Mouse (Mus musculus): ENCODE data around the gene Btbd11. TPM values are rescaled to one million over a fixed set of nuclear protein-coding genes. Genes with fewer than 3 reads are reported as not detected.

Gene Btbd11
- polyA plus RNA-seq, 1 experiment from 2014 or later = 0.47 TPM

GRCm38 (mm10) chr10:85437217-85437616 lies 50.6 kb downstream of the Btbd11 start:
- no peak overlapping the region for H3K9ac ChIP-seq (replicated peaks)
- H3K27me3 ChIP-seq (ENCODE audit: insufficient read depth, low read length) = 0 out of 2 replicates have a peak, but pooled peaks cover 2% of the 10 kb centered on the region
- H3K36me3 ChIP-seq (replicated peaks; ENCODE audit: insufficient read depth, low read length) = no peaks in the 10 kb centered on the region
- peaks cover 5% of the 10 kb centered on the region; the same call in 1 of the 2 replicates for H3K9me3 ChIP-seq (ENCODE audit: low read length)
- TF ChIP-seq EP300 (IDR thresholded peaks at IDR 0.05; ENCODE audit: low read depth) = no peak
- no peak for TF ChIP-seq CTCF (IDR thresholded peaks at IDR 0.05; ENCODE audit: low read depth)
- 79% methylated on average over 3 of the region's 3 CpGs for WGBS (ENCODE audit: insufficient replicate concordance)
- no peaks in the 10 kb centered on the region for H3K4me1 ChIP-seq (ENCODE audit: insufficient read depth)
- no peak overlapping the region for H3K4me2 ChIP-seq (ENCODE audit: low read depth, low read length)
- ATAC-seq (no peak), DNase-seq (no peak)
- H3K27ac ChIP-seq (ENCODE audit: low read depth) = no peak overlapping the region
- H3K4me3 ChIP-seq (ENCODE audit: low read depth, low read length) = no peak overlapping the region

GRCm38 (mm10) chr10:85443371-85443770 lies 56.8 kb downstream of the Btbd11 start:
- Histone ChIP-seq H3K27me3 (ENCODE audit: insufficient read depth, low read length) (0 out of 2 replicates have a peak, but pooled peaks cover 2% of the 10 kb centered on the region), H3K9me3 (ENCODE audit: low read length) (no peaks in the 10 kb centered on the region), H3K27ac (ENCODE audit: low read depth) (no peak overlapping the region), H3K36me3 (replicated peaks; ENCODE audit: insufficient read depth, low read length) (no peaks in the 10 kb centered on the region), H3K4me3 (ENCODE audit: low read depth, low read length) (no peak overlapping the region), H3K9ac (replicated peaks) (no peak overlapping the region), H3K4me2 (ENCODE audit: low read depth, low read length) (no peak overlapping the region), H3K4me1 (ENCODE audit: insufficient read depth) (no peaks in the 10 kb centered on the region)
- DNase-seq (no peak), ATAC-seq (no peak)
- TF ChIP-seq EP300 (IDR thresholded peaks at IDR 0.05; ENCODE audit: low read depth) = no peak
- 68% methylated on average over 3 of the region's 3 CpGs for WGBS (ENCODE audit: insufficient replicate concordance)

- WGBS (ENCODE audit: insufficient replicate concordance) = 83% methylated on average over 3 of the region's 3 CpGs
Observed at GRCm38 (mm10) chr10:85445891-85446290, 59.3 kb downstream of the Btbd11 start.

GRCm38 (mm10) chr10:85446700-85447099 lies 60.1 kb downstream of the Btbd11 start:
- Histone ChIP-seq H3K9ac (replicated peaks) (no peak overlapping the region), H3K4me1 (ENCODE audit: insufficient read depth) (no peaks in the 10 kb centered on the region), H3K4me2 (ENCODE audit: low read depth, low read length) (no peak overlapping the region), H3K27me3 (ENCODE audit: insufficient read depth, low read length) (no peaks in the 10 kb centered on the region), H3K9me3 (ENCODE audit: low read length) (no peaks in the 10 kb centered on the region), H3K27ac (ENCODE audit: low read depth) (no peak overlapping the region), H3K36me3 (replicated peaks; ENCODE audit: insufficient read depth, low read length) (no peaks in the 10 kb centered on the region), H3K4me3 (ENCODE audit: low read depth, low read length) (no peak overlapping the region)
- TF ChIP-seq EP300 (IDR thresholded peaks at IDR 0.05; ENCODE audit: low read depth) (no peak), CTCF (IDR thresholded peaks at IDR 0.05; ENCODE audit: low read depth) (no peak)
- ATAC-seq = no peak
- no peak for DNase-seq
- 58% methylated on average over 1 of the region's 1 CpGs for WGBS (ENCODE audit: insufficient replicate concordance)

More at GRCm38 (mm10) chr10:85445891-85446290, 59.3 kb downstream of the Btbd11 start:
- Histone ChIP-seq H3K27ac (ENCODE audit: low read depth) (no peak overlapping the region), H3K27me3 (ENCODE audit: insufficient read depth, low read length) (no peaks in the 10 kb centered on the region), H3K4me2 (ENCODE audit: low read depth, low read length) (no peak overlapping the region), H3K9me3 (ENCODE audit: low read length) (no peaks in the 10 kb centered on the region), H3K36me3 (replicated peaks; ENCODE audit: insufficient read depth, low read length) (no peaks in the 10 kb centered on the region), H3K9ac (replicated peaks) (no peak overlapping the region), H3K4me3 (ENCODE audit: low read depth, low read length) (no peak overlapping the region), H3K4me1 (ENCODE audit: insufficient read depth) (no peaks in the 10 kb centered on the region)
- DNase-seq = no peak
- no peak for ATAC-seq
- TF ChIP-seq EP300 (IDR thresholded peaks at IDR 0.05; ENCODE audit: low read depth) (no peak), CTCF (IDR thresholded peaks at IDR 0.05; ENCODE audit: low read depth) (no peak)

- WGBS (ENCODE audit: insufficient replicate concordance) = 64% methylated on average over 2 of the region's 2 CpGs
- no peaks in the 10 kb centered on the region for H3K4me1 ChIP-seq (ENCODE audit: insufficient read depth)
- DNase-seq (no peak), ATAC-seq (no peak)
- H3K9ac ChIP-seq (replicated peaks) = no peak overlapping the region
- no peaks in the 10 kb centered on the region for H3K27me3 ChIP-seq (ENCODE audit: insufficient read depth, low read length)
- no peak overlapping the region for H3K4me3 ChIP-seq (ENCODE audit: low read depth, low read length)
- H3K4me2 ChIP-seq (ENCODE audit: low read depth, low read length) = no peak overlapping the region
- no peak overlapping the region for H3K27ac ChIP-seq (ENCODE audit: low read depth)
- TF ChIP-seq CTCF (IDR thresholded peaks at IDR 0.05; ENCODE audit: low read depth) (no peak), EP300 (IDR thresholded peaks at IDR 0.05; ENCODE audit: low read depth) (no peak)
- no peaks in the 10 kb centered on the region for H3K9me3 ChIP-seq (ENCODE audit: low read length)
- H3K36me3 ChIP-seq (replicated peaks; ENCODE audit: insufficient read depth, low read length) = no peaks in the 10 kb centered on the region
Observed at GRCm38 (mm10) chr10:85447869-85448268, 61.3 kb downstream of the Btbd11 start.

- Histone ChIP-seq H3K36me3 (replicated peaks; ENCODE audit: insufficient read depth, low read length) (no peaks in the 10 kb centered on the region), H3K9ac (replicated peaks) (no peak overlapping the region), H3K27me3 (ENCODE audit: insufficient read depth, low read length) (no peaks in the 10 kb centered on the region), H3K4me3 (ENCODE audit: low read depth, low read length) (no peak overlapping the region), H3K4me2 (ENCODE audit: low read depth, low read length) (no peak overlapping the region), H3K27ac (ENCODE audit: low read depth) (no peak overlapping the region), H3K9me3 (ENCODE audit: low read length) (no peaks in the 10 kb centered on the region), H3K4me1 (ENCODE audit: insufficient read depth) (no peaks in the 10 kb centered on the region)
- no peak for DNase-seq
- TF ChIP-seq EP300 (IDR thresholded peaks at IDR 0.05; ENCODE audit: low read depth) (no peak), CTCF (IDR thresholded peaks at IDR 0.05; ENCODE audit: low read depth) (no peak)
- no peak for ATAC-seq
- WGBS (ENCODE audit: insufficient replicate concordance) = 32% methylated on average over 8 of the region's 8 CpGs
Observed at GRCm38 (mm10) chr10:85451629-85452368, 65.2 kb downstream of the Btbd11 start.
